In the genomic region with DNA sequence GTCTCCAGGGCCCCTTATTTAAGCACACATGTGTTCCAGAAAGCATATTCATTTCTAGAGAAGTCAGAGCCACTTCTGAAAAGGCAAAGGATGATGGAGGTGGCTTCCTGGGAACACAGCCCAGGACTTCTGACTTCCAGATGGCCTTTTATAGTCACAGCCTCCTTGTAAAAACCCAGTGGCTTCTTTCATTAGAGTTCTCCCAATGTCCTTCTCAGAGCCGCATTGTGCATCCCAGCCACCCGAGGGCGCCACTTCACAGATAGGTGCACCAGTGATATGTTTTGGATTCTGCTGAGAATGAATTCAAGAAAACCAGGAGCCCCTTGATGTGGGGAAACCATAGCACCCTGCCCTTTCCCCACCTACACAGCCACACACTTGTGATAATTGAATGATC, we compare ENCODE assay signal across 9 mouse cellular contexts.
DNase-seq lines count a peak whose midpoint lies in the region; ATAC-seq and TF ChIP-seq lines count a peak whose summit lies in the region.
"Had no signal": no experiment of that assay in that cellular context is flagged by ENCODE, and none has a peak within 500 bp of the region (broad histone marks: within the 10 kb centered on the region; RNA-seq: fewer than 3 reads in every experiment).

No protein-coding gene starts in this region.

- no peak for DNase-seq in forebrain, postnatal 0 days
- peak; percentile 41 for DNase-seq in retina, embryonic 14.5 days (ENCODE audit: low spot score)
- no peak for DNase-seq in retina, postnatal 1 day
- peak; percentile 59 for DNase-seq in cerebellum, adult 9-10 months
- peak; percentile 66 to 77 for DNase-seq in heart, postnatal 10 days
- peak; percentile 67 for DNase-seq in lung, postnatal 14 days

- no peak overlapping the region for H3K27ac ChIP-seq in forebrain, postnatal 0 days (ENCODE audit: low read depth, low read length)
- H3K27ac ChIP-seq in forebrain, embryonic 15.5 days (replicated peaks): no peak overlapping the region
- H3K27ac ChIP-seq: limb, embryonic 15.5 days had no signal

- no peak overlapping the region for H3K4me2 ChIP-seq in forebrain, postnatal 0 days (ENCODE audit: low read depth)
- no peak overlapping the region for H3K4me2 ChIP-seq in forebrain, embryonic 15.5 days (replicated peaks)
- H3K4me2 ChIP-seq: limb, embryonic 15.5 days had no signal

- 34% methylated on average over 3 of the region's 3 CpGs for WGBS in forebrain, postnatal 0 days
- WGBS in forebrain, embryonic 15.5 days: 33% methylated on average over 3 of the region's 3 CpGs

- H3K27me3 ChIP-seq in forebrain, postnatal 0 days (ENCODE audit: insufficient read depth, low read length): no peaks in the 10 kb centered on the region
- no peaks in the 10 kb centered on the region for H3K27me3 ChIP-seq in forebrain, embryonic 15.5 days
- H3K27me3 ChIP-seq: limb, embryonic 15.5 days had no signal

- intact Hi-C loops in heart, postnatal 10 days (cut with DNase I): loop anchor here (5.0 kb wide), 1 partner anchor 83 kb away; no protein-coding TSS in a partner anchor

- H3K36me3 ChIP-seq in forebrain, postnatal 0 days (ENCODE audit: insufficient read depth): 0 out of 2 replicates have a peak, but pooled peaks cover 4% of the 10 kb centered on the region
- no peaks in the 10 kb centered on the region for H3K36me3 ChIP-seq in forebrain, embryonic 15.5 days
- H3K36me3 ChIP-seq: limb, embryonic 15.5 days had no signal

- H3K4me1 ChIP-seq in forebrain, postnatal 0 days (ENCODE audit: insufficient read depth): no peaks in the 10 kb centered on the region
- peaks cover 11% of the 10 kb centered on the region for H3K4me1 ChIP-seq in forebrain, embryonic 15.5 days

- no peak for ATAC-seq in forebrain, postnatal 0 days
- ATAC-seq in forebrain, embryonic 15.5 days (replicated peaks): no peak
- ATAC-seq in activated CD4-positive, CD25-positive, alpha-beta regulatory T cell, adult 4 months: no peak

- TF ChIP-seq CTCF in forebrain, postnatal 0 days (IDR thresholded peaks at IDR 0.05; ENCODE audit: low read depth): peak; percentile 56

- H3K4me3 ChIP-seq in forebrain, postnatal 0 days (ENCODE audit: low read depth, low read length): no peak overlapping the region
- H3K4me3 ChIP-seq in forebrain, embryonic 15.5 days: no peak overlapping the region
- H3K4me3 ChIP-seq: limb, embryonic 15.5 days had no signal

- no peaks in the 10 kb centered on the region for H3K9me3 ChIP-seq in forebrain, postnatal 0 days (ENCODE audit: low read length)
- no peaks in the 10 kb centered on the region for H3K9me3 ChIP-seq in forebrain, embryonic 15.5 days
- H3K9me3 ChIP-seq: limb, embryonic 15.5 days had no signal

- no peak overlapping the region for H3K9ac ChIP-seq in forebrain, postnatal 0 days
- H3K9ac ChIP-seq in forebrain, embryonic 15.5 days (replicated peaks): no peak overlapping the region
- H3K9ac ChIP-seq: limb, embryonic 15.5 days had no signal

Comparison
In these comparisons a context has a peak if more than half of its experiments do, and no peak if none do; other contexts are left out.
1. DNase-seq: peak in retina, embryonic 14.5 days (single experiment), cerebellum, adult 9-10 months (single experiment), heart, postnatal 10 days (2 of 2) and lung, postnatal 14 days (single experiment); none in forebrain, postnatal 0 days (single experiment) and retina, postnatal 1 day (single experiment).